Mouse (Mus musculus) forebrain, embryonic 13.5 days (tissue): ENCODE data around the gene Gigyf1. TPM values are rescaled to one million over a fixed set of nuclear protein-coding genes. Genes with fewer than 3 reads are reported as not detected.

Experiments
- ATAC-seq: fragments of 200-750 bp; cut with Nextera tagmentation; 2 replicates; pipeline ENCODE4 v1.8.0; 2017
- H3K27ac ChIP-seq: fragments of 300-500 bp; sonication (generic); 2 replicates; pipeline ENCODE4 v1.5.1; 2015; ENCODE audit warnings: inconsistent platforms, mild to moderate bottlenecking, moderate library complexity
- H3K27me3 ChIP-seq: fragments of 300-500 bp; sonication (generic); 2 replicates; pipeline ENCODE4 v1.6.1; 2015; ENCODE audit warnings: mild to moderate bottlenecking, inconsistent platforms
- H3K36me3 ChIP-seq: fragments of 300-500 bp; sonication (generic); 2 replicates; pipeline ENCODE4 v1.6.1; 2015; ENCODE audit warnings: mild to moderate bottlenecking, inconsistent platforms; ENCODE audit not compliant: poor library complexity, severe bottlenecking
- H3K4me1 ChIP-seq: fragments of 300-500 bp; sonication (generic); 2 replicates; pipeline ENCODE4 v1.6.1; 2015; ENCODE audit warnings: inconsistent platforms
- H3K4me2 ChIP-seq: fragments of 300-500 bp; sonication (generic); 2 replicates; pipeline ENCODE4 v1.6.1; 2015; ENCODE audit warnings: inconsistent platforms, mild to moderate bottlenecking, moderate library complexity
- H3K4me3 ChIP-seq: fragments of 300-500 bp; sonication (generic); 2 replicates; pipeline ENCODE4 v1.5.1; 2015; ENCODE audit warnings: mild to moderate bottlenecking, inconsistent platforms
- H3K9ac ChIP-seq: fragments of 300-500 bp; sonication (generic); 2 replicates; pipeline ENCODE4 v1.6.1; 2015; ENCODE audit warnings: mild to moderate bottlenecking, inconsistent platforms
- H3K9me3 ChIP-seq: fragments of 300-500 bp; sonication (generic); replicated peaks from 2 replicates; pipeline ENCODE4 v1.6.1; 2016; ENCODE audit warnings: inconsistent platforms
- WGBS: fragments of 180-500 bp; shearing (Covaris S2); methylation state at CpG from one replicate; pipeline ENCODE4 v1.1.7; 2015; 5-methylcytosine and 5-hydroxymethylcytosine counted together
- polyA plus RNA-seq: library from polyadenylated mRNA; unstranded; fragments of >200 nt; fragmentation: Nextera tagmentation; extraction: Ambion mirVana; gene quantifications from 2 replicates; pipeline ENCODE4 v1.2.1, GENCODE M21; 2015

The Gigyf1 gene
- polyA plus RNA-seq, 1 experiment from 2014 or later: 16.1 TPM

DNA sequence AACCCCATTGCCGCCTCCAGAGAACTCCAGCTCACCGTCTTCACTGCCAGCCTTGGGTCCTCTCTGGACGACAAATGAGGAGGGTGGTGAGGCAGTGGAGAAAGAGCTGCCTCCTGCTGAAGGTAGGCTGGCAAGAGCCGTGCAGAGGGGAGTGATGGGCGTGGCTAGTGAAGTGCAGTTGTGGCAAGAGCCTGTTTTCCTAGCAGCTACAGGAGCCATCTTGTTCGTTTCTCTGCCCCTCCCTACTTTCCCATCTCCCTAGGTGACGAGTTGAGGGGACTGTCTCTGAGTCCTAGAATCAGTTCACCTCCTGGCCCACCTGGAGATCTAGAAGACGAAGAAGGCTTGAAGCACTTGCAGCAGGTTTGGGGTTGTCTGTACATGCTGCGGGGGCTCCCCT is 3.5 kb downstream of the Gigyf1 start:
- Histone ChIP-seq H3K9ac (no peak overlapping the region), H3K9me3 (no peaks in the 10 kb centered on the region), H3K4me2 (no peak overlapping the region), H3K27ac (no peak overlapping the region), H3K4me1 (peaks cover 16% of the 10 kb centered on the region), H3K4me3 (no peak overlapping the region), H3K27me3 (no peaks in the 10 kb centered on the region), H3K36me3 (peaks cover 89% of the 10 kb centered on the region)
- ATAC-seq: no peak
- WGBS: 81% methylated on average over 9 of the region's 9 CpGs

DNA sequence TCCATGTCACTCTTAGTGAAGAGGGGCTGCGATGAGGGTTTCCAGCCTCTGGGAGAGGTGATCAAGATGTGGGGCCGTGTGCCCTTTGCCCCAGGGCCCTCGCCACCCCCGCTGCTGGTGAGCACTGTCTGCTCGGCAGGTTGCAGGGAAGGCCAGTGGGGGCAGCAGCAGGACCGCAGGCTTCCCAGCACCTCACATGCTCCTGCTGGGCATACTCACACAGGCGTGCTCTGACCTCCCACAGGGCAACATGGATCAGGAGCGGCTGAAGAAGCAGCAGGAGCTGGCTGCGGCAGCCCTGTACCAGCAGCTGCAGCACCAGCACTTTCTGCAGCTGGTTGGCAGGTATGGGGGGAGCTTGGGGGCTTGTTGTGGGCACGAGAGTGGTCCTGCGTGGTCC is 4.4 kb downstream of the Gigyf1 start:
- peaks cover 97% of the 10 kb centered on the region for H3K36me3 ChIP-seq

DNA sequence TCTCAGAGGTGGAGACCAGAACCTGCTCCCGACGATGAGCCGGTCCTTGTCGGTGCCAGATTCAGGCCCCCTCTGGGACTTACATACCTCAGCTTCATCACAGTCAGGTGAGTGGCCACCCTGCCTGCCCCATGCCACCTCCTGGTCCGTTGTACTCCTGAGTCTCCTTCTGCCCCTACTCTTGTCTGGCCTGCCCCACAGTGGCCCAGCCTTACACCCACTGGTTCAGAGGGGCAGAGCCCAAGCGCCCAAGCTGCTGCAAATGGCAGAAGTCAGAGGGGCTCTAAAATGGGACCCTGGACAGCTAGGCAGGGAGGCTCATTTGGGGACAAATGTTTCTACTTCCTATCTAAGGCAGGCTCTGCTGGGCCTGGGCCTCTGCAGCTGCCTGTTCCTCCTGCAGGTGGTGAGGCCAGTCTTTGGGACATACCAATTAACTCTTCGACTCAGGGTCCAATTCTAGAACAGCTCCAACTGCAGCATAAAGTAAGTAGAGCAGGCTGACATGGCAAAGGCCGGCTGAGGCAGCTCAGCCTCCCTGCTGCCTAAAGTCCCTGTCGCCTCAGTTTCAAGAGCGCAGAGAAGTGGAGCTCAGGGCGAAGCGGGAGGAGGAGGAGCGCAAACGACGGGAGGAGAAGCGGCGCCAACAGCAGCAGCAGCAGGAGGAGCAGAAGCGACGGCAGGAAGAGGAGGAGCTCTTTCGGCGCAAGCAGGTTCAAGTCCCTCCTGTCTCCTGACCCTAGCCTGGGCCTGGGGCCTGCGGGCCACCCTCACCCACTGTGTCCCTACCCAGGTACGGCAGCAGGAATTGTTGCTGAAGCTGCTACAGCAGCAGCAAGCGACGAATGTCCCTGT is 5.3 kb downstream of the Gigyf1 start:
- no peaks in the 10 kb centered on the region for H3K27me3 ChIP-seq
- H3K9me3 ChIP-seq: no peaks in the 10 kb centered on the region
- peaks cover 99% of the 10 kb centered on the region for H3K36me3 ChIP-seq
- ATAC-seq: no peak
- 82% methylated on average over 25 of the region's 25 CpGs for WGBS
- no peak overlapping the region for H3K4me3 ChIP-seq
- peak overlapping the region; percentile 48; the same call in 1 of the 2 replicates for H3K27ac ChIP-seq
- H3K4me2 ChIP-seq: no peak overlapping the region
- no peak overlapping the region for H3K9ac ChIP-seq
- peaks cover 30% of the 10 kb centered on the region for H3K4me1 ChIP-seq

More for the DNA sequence above, 4.4 kb downstream of the Gigyf1 start:
- H3K27me3 ChIP-seq: no peaks in the 10 kb centered on the region
- H3K4me3 ChIP-seq: no peak overlapping the region
- ATAC-seq: no peak
- no peaks in the 10 kb centered on the region for H3K9me3 ChIP-seq
- H3K4me1 ChIP-seq: peaks cover 22% of the 10 kb centered on the region
- 0 out of 2 replicates have a peak overlapping the region, but pooled peaks have one; percentile 48 for H3K27ac ChIP-seq
- no peak overlapping the region for H3K9ac ChIP-seq
- 82% methylated on average over 11 of the region's 11 CpGs for WGBS
- no peak overlapping the region for H3K4me2 ChIP-seq

DNA sequence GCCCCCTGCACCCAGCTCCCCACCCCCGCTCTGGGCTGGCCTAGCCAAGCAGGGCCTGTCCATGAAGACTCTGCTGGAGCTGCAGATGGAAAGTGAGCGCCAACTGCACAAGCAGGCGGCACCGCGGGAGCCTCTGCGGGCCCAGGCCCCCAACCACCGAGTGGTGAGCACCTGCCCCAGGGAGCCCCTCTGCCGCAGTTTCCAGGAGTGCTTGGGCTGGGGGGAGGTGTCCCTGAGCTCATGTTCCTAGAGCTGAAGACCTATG is 5.8 kb downstream of the Gigyf1 start:
- WGBS: 84% methylated on average over 8 of the region's 8 CpGs
- ATAC-seq: no peak
- Histone ChIP-seq H3K27me3 (no peaks in the 10 kb centered on the region), H3K9me3 (no peaks in the 10 kb centered on the region), H3K9ac (0 out of 2 replicates have a peak overlapping the region, but pooled peaks have one; percentile 1), H3K36me3 (peaks cover 99% of the 10 kb centered on the region), H3K27ac (no peak overlapping the region), H3K4me1 (peaks cover 33% of the 10 kb centered on the region), H3K4me2 (no peak overlapping the region), H3K4me3 (no peak overlapping the region)

DNA sequence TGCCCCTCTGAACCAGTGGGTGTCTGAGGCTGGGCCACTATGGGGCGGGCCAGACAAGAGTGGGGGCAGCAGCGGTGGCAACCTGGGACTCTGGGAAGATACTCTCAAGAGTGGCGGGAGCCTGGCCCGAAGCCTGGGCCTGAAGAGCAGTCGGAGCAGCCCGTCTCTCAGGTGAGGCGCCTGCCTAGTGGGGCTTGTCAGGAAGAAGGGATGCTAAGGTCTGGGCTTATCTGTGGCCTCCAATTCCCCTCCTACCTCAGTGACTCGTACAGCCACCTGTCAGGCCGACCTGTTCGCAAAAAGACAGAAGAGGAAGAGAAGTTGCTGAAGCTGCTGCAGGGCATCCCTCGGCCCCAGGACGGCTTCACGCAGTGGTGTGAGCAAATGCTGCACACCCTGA is 6.3 kb downstream of the Gigyf1 start:
- ATAC-seq: no peak
- H3K36me3 ChIP-seq: peaks cover 99% of the 10 kb centered on the region
- WGBS: 87% methylated on average over 13 of the region's 13 CpGs
- H3K27ac ChIP-seq: peak overlapping the region; percentile 59; the same call in 1 of the 2 replicates
- H3K9me3 ChIP-seq: no peaks in the 10 kb centered on the region
- H3K4me3 ChIP-seq: no peak overlapping the region
- peaks cover 38% of the 10 kb centered on the region for H3K4me1 ChIP-seq
- H3K27me3 ChIP-seq: no peaks in the 10 kb centered on the region
- 0 out of 2 replicates have a peak overlapping the region, but pooled peaks have one; percentile 1 for H3K9ac ChIP-seq
- no peak overlapping the region for H3K4me2 ChIP-seq

DNA sequence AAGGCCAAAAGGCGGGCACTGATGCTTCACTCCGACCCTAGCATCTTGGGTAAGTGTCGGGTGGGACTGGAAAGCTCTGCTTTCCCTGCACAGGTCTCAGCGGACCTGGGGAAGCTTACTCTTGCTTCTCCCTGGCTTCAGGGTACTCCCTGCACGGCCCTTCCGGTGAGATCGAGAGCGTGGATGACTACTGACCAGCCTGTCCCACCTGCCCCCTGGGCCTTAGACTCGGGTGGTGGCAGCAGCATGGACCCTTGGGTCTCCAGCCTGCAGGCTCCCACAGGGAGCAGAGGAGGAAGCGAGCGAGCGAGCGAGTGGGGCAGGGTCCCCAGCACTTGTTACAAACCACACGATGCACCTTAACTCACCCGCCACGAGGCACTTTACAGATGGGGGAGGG is 7.2 kb downstream of the Gigyf1 start:
- H3K4me3 ChIP-seq: no peak overlapping the region
- no peak for ATAC-seq
- peaks cover 46% of the 10 kb centered on the region for H3K4me1 ChIP-seq
- H3K9ac ChIP-seq: peak overlapping the region; percentile 1; the same call in 1 of the 2 replicates
- 78% methylated on average over 16 of the region's 16 CpGs for WGBS
- no peak overlapping the region for H3K4me2 ChIP-seq
- no peaks in the 10 kb centered on the region for H3K9me3 ChIP-seq
- peaks cover 96% of the 10 kb centered on the region for H3K36me3 ChIP-seq
- peak overlapping the region; percentile 59 for H3K27ac ChIP-seq
- H3K27me3 ChIP-seq: no peaks in the 10 kb centered on the region

DNA sequence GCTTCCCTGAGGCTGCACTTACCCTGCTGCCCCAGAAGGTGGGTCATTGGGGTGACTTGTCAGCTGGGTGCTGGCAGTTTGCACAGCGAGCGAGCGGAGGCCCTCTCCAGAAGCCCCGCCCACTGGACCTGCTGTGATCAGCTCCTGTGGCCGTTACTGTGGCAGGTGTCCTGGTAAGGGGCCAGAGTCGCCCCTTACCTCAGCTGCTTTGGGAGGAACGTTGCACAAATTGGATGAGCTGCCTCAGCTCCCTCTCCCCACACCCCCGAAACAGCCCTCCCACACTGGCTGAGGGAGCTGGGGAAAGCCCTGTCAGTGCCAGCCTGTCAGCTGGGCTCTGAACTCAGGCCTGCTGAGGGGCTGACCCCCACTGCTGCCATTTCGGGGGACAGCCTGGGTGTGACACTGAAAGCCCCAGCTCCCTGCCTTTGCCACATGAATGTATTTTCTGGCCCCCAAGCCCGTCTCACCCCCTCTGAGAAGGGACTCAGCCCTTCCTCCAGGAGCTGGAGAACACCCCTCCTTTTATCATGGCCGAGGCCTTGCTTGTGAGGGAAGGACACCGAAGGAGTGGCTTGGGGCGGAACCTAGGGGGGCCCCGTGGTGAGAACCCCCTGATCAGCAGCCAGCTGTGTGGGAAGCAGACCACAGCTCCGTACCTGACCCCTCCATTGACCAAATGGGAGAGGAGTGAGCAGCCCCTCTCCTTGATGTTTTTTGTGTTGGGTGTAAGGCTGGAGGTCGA is 8.0 kb downstream of the Gigyf1 start:
- H3K27me3 ChIP-seq: no peaks in the 10 kb centered on the region
- H3K4me1 ChIP-seq: peaks cover 48% of the 10 kb centered on the region
- H3K9ac ChIP-seq: 0 out of 2 replicates have a peak overlapping the region, but pooled peaks have one; percentile 7
- ATAC-seq: no peak
- no peak overlapping the region for H3K4me2 ChIP-seq
- peak overlapping the region; percentile 77 for H3K27ac ChIP-seq
- 39% methylated on average over 16 of the region's 16 CpGs for WGBS
- peaks cover 87% of the 10 kb centered on the region for H3K36me3 ChIP-seq
- no peaks in the 10 kb centered on the region for H3K9me3 ChIP-seq
- H3K4me3 ChIP-seq: no peak overlapping the region

DNA sequence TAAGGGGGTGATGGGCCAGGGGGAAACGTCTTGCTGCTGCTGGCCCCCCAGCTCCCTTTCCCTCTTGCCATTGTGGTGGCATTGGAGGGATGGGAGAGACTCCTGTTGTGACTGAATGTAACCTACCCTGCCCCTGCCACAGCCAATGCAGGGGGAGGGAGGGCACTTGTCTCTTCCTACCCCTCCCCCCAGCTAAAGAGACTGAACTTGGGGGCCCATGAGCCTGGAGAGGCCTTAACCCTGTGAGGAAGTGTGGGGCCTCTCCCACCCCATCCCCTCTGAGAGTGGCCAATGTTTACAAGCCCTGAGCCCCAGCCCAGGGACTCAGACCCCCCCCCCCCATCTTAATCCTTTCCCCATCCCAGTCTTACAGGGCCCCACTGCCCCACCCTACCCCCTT is 9.1 kb downstream of the Gigyf1 start:
- H3K9me3 ChIP-seq: no peaks in the 10 kb centered on the region
- no peak overlapping the region for H3K4me3 ChIP-seq
- no peaks in the 10 kb centered on the region for H3K27me3 ChIP-seq
- ATAC-seq: no peak
- no peak overlapping the region for H3K4me2 ChIP-seq
- H3K27ac ChIP-seq: no peak overlapping the region
- 0 out of 2 replicates have a peak overlapping the region, but pooled peaks have one; percentile 26 for H3K9ac ChIP-seq
- peaks cover 48% of the 10 kb centered on the region for H3K4me1 ChIP-seq
- peaks cover 77% of the 10 kb centered on the region for H3K36me3 ChIP-seq
- 30% methylated on average over 1 of the region's 1 CpGs for WGBS

DNA sequence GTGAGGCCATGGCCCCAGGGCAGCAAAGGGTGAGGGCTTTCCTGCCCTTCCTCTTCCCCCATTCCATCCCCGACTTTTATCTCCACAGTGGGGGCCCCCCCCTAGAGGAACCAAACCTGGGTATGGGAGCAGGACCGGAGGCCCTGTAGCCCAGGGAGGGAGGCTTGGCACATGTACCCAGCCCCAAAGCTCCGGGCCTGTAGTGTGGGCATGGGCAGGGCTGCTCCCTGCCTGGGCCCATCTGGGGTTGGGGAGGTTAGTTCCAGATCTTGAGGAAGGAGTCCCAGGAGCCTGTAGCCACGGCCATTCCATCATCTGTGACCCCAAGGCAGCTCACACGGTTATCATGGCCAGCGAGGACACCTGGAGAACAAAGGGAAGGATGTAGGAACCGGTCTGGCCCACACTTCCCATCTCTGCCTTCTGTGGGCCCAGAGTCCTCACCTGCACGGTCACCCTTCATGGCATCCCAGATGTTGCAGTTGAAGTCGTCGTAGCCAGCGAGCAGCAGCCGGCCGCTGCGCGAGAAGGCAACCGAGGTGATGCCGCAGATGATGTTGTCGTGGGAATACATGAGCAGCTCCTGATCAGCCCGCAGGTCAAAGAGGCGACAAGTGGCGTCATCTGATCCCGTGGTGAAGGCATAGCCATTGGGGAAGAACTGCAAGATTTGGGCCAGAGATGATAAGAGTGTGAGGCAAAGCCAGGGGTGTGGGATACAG is 10.1 kb downstream of the Gigyf1 start:
- ATAC-seq: no peak

DNA sequence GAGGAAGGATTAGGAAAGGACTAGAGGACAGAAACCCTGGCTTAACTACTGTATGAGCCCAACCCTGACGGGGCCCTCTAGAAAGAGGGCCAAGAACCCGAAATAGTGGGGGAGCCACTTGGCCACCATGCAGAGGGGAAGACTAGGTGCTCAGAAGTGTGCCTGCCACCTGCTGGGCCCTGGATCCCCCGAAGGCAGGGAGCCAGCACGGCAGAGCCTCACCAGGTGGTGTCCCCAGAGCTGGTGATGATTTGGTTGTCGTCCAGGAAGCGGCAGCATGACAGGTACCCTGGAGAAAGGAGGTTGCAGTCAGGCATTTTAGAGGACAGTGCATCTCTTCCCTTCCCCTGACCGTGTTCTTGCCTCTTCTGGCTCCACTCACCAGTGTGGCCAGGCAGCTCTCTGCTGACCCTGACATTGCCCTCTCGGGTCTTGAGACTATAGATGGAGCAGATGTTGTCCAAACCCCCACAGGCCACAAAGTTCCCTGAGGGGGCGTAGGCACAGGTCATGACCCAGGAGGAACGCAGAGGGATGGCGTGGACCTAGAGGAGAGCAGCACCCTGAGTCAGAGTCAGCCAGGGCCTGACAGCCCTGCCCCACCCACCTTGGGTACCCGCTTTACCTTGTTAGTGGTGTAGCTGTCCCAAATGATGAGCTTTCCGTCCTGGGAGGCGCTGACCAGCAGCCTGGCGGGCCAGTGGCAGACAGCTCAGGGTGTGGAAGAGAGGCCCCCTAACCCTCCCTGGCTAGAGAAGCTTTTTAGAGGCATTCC is 11.1 kb downstream of the Gigyf1 start:
- Histone ChIP-seq H3K4me2 (peak overlapping the region; percentile 93), H3K27me3 (no peaks in the 10 kb centered on the region), H3K9ac (peak overlapping the region; percentile 98), H3K27ac (no peak overlapping the region), H3K36me3 (peaks cover 57% of the 10 kb centered on the region), H3K9me3 (no peaks in the 10 kb centered on the region), H3K4me3 (peak overlapping the region; percentile 94), H3K4me1 (peaks cover 48% of the 10 kb centered on the region)
- 78% methylated on average over 15 of the region's 15 CpGs for WGBS
- ATAC-seq: no peak

More for the DNA sequence above, 10.1 kb downstream of the Gigyf1 start:
- WGBS: 88% methylated on average over 22 of the region's 22 CpGs
- H3K27me3 ChIP-seq: no peaks in the 10 kb centered on the region
- H3K36me3 ChIP-seq: peaks cover 67% of the 10 kb centered on the region
- peak overlapping the region; percentile 35; the same call in 1 of the 2 replicates for H3K27ac ChIP-seq
- no peaks in the 10 kb centered on the region for H3K9me3 ChIP-seq
- H3K4me2 ChIP-seq: no peak overlapping the region
- peak overlapping the region; percentile 5; the same call in 1 of the 2 replicates for H3K9ac ChIP-seq
- H3K4me1 ChIP-seq: peaks cover 48% of the 10 kb centered on the region
- no peak overlapping the region for H3K4me3 ChIP-seq

DNA sequence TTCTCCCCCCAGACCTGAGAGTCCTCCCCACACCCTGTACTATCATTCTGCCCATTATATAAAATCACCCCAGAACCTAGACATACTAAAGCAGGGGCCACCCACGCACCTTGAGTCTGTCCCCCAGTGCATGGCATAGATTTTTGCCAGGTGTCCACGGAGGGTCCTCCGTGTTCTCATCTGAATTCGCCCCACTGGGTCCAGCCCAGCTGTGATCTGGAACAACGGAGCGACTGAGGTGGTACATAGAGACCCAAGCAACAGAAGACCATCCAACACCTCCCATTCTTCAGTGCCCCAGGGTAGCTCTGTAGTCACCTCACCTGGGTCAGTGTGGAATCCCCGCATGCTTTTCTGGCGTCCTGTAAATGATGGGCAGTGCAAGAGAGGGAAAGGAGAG is 11.7 kb downstream of the Gigyf1 start:
- H3K4me1 ChIP-seq: peaks cover 48% of the 10 kb centered on the region
- H3K9ac ChIP-seq: peak overlapping the region; percentile 98
- no peaks in the 10 kb centered on the region for H3K9me3 ChIP-seq
- peak overlapping the region; percentile 93 for H3K4me2 ChIP-seq
- no peak for ATAC-seq
- no peaks in the 10 kb centered on the region for H3K27me3 ChIP-seq
- peak overlapping the region; percentile 99 for H3K27ac ChIP-seq
- H3K36me3 ChIP-seq: peaks cover 50% of the 10 kb centered on the region
- H3K4me3 ChIP-seq: peak overlapping the region; percentile 94
- 72% methylated on average over 8 of the region's 8 CpGs for WGBS
